In genomic region chr11:33028920-33029319, GRCm38 (mm10) we compare ENCODE assay signal across 10 mouse cellular contexts.
DNase-seq lines count a peak whose midpoint lies in the region; ATAC-seq and TF ChIP-seq lines count a peak whose summit lies in the region.
"Had no signal": no experiment of that assay in that cellular context is flagged by ENCODE, and none has a peak within 500 bp of the region (broad histone marks: within the 10 kb centered on the region; RNA-seq: fewer than 3 reads in every experiment).

No protein-coding gene starts in this region.

- no peak overlapping the region for H3K9ac ChIP-seq in kidney, embryonic 14.5 days (ENCODE audit: low read depth, low read length)
- H3K9ac ChIP-seq: embryonic facial prominence, embryonic 12.5 days; hindbrain, embryonic 12.5 days had no signal

- H3K4me1 ChIP-seq in kidney, embryonic 14.5 days (ENCODE audit: control insufficient read depth, insufficient read depth, low read length), result no peaks in the 10 kb centered on the region
- H3K4me1 ChIP-seq in embryonic fibroblast, embryonic 13.5 days (ENCODE audit: control insufficient read depth, insufficient read depth, low read length), result no peaks in the 10 kb centered on the region
- H3K4me1 ChIP-seq in small intestine, adult 2 months (ENCODE audit: control insufficient read depth, insufficient read depth, insufficient read length, low read length), result no peaks in the 10 kb centered on the region
- H3K4me1 ChIP-seq: embryonic facial prominence, embryonic 12.5 days; hindbrain, embryonic 12.5 days had no signal

- intact Hi-C loops in heart, postnatal 25 days (cut with DNase I), result loop anchor here (2.0 kb wide), 1 partner anchor 120 kb away; no protein-coding TSS in a partner anchor

- H3K4me3 ChIP-seq in kidney, embryonic 14.5 days (ENCODE audit: low read length), result no peak overlapping the region
- H3K4me3 ChIP-seq in embryonic fibroblast, embryonic 13.5 days (ENCODE audit: insufficient read depth, low read length), result no peak overlapping the region
- H3K4me3 ChIP-seq in small intestine, adult 2 months (ENCODE audit: low read depth, low read length), result no peak overlapping the region
- H3K4me3 ChIP-seq: embryonic facial prominence, embryonic 12.5 days; hindbrain, embryonic 12.5 days had no signal

- no peak for TF ChIP-seq POLR2A in embryonic fibroblast, embryonic 13.5 days (IDR thresholded peaks at IDR 0.05; ENCODE audit: low read depth, low read length)
- no peak for TF ChIP-seq POLR2A in small intestine, adult 2 months (IDR thresholded peaks at IDR 0.05; ENCODE audit: low read depth, low read length)

- peaks cover 2% of the 10 kb centered on the region; the same call in 1 of the 2 replicates for H3K9me3 ChIP-seq in kidney, embryonic 14.5 days (ENCODE audit: control insufficient read depth, low read length)
- H3K9me3 ChIP-seq: embryonic facial prominence, embryonic 12.5 days had no signal

- no peak overlapping the region for H3K4me2 ChIP-seq in kidney, embryonic 14.5 days (replicated peaks; ENCODE audit: low read depth, low read length)
- H3K4me2 ChIP-seq: embryonic facial prominence, embryonic 12.5 days; hindbrain, embryonic 12.5 days had no signal

- ATAC-seq in kidney, embryonic 14.5 days (ENCODE audit: low FRiP score, low TSS enrichment), result no peak

- no peaks in the 10 kb centered on the region for H3K27me3 ChIP-seq in kidney, embryonic 14.5 days (ENCODE audit: control insufficient read depth, insufficient read depth, low read length)
- no peaks in the 10 kb centered on the region for H3K27me3 ChIP-seq in small intestine, adult 2 months (ENCODE audit: control insufficient read depth, insufficient read depth, low read length)
- H3K27me3 ChIP-seq: embryonic facial prominence, embryonic 12.5 days; hindbrain, embryonic 12.5 days had no signal

- H3K36me3 ChIP-seq in kidney, embryonic 14.5 days (ENCODE audit: control insufficient read depth, insufficient read depth, low read length), result no peaks in the 10 kb centered on the region
- no peaks in the 10 kb centered on the region for H3K36me3 ChIP-seq in small intestine, adult 2 months (ENCODE audit: control insufficient read depth, insufficient read depth, low read length)
- H3K36me3 ChIP-seq: embryonic facial prominence, embryonic 12.5 days; hindbrain, embryonic 12.5 days had no signal

- DNase-seq in kidney, adult 11 months, result peak; percentile 19
- peak; percentile 8 for DNase-seq in Muller cell, postnatal 12 days (ENCODE audit: inconsistent ontology term)
- no peak for DNase-seq in cerebellum, adult 11-12 months
- DNase-seq in heart, postnatal 25 days (ENCODE audit: low spot score), result no peak
- DNase-seq in cerebellum, postnatal 36 days, result no peak

- H3K27ac ChIP-seq in kidney, embryonic 14.5 days (ENCODE audit: low read depth, low read length), result no peak overlapping the region
- no peak overlapping the region for H3K27ac ChIP-seq in embryonic fibroblast, embryonic 13.5 days (ENCODE audit: insufficient read depth, low read length)
- H3K27ac ChIP-seq in small intestine, adult 2 months (ENCODE audit: insufficient read depth, low read depth, low read length), result no peak overlapping the region
- H3K27ac ChIP-seq: embryonic facial prominence, embryonic 12.5 days; hindbrain, embryonic 12.5 days had no signal

- TF ChIP-seq CTCF in embryonic fibroblast, embryonic 13.5 days (IDR thresholded peaks at IDR 0.05; ENCODE audit: borderline replicate concordance, insufficient read depth, low read length), result peak; percentile 39; the same call in 1 of the 2 replicates
- peak; percentile 32; the same call in 1 of the 2 replicates for TF ChIP-seq CTCF in small intestine, adult 2 months (IDR thresholded peaks at IDR 0.05; ENCODE audit: extremely low read depth, insufficient read length, insufficient replicate concordance, low read depth, low read length)

Comparison
In these comparisons a context has a peak if more than half of its experiments do, and no peak if none do; other contexts are left out.
1. DNase-seq: peak in kidney, adult 11 months (single experiment) and Muller cell, postnatal 12 days (single experiment); none in cerebellum, adult 11-12 months (single experiment), heart, postnatal 25 days (single experiment) and cerebellum, postnatal 36 days (0 of 2).